Mouse (Mus musculus) adipose tissue, adult 10 weeks (tissue): ENCODE measurements around the gene Napb. TPM values are rescaled to one million over a fixed set of nuclear protein-coding genes. Genes with fewer than 3 reads are reported as not detected.

Experiments
- polyA plus RNA-seq: library from polyadenylated mRNA; stranded (reverse); fragments of 350-450 nt; fragmentation: Illumina TruSeq; extraction: RNeasy Lipid Tissue Mini Kit (QIAGEN cat#74804); gene quantifications from one replicate; pipeline ENCODE4 v1.2.3, GENCODE M21; 2014; ENCODE audit warnings: low read depth, low replicate concordance

Gene Napb
- 2.4 TPM for polyA plus RNA-seq

GRCm38 (mm10) chr2:148732327-148733000 is at the start of gene Napb:
Napb (minus strand) TSS chr2:148732467.

GRCm38 (mm10) chr2:148781709-148782108 is 49.4 kb upstream of the Napb start, which contains the start of gene 8030411F24Rik:
8030411F24Rik (plus strand) TSS chr2:148782009.

GRCm38 (mm10) chr2:148771397-148771796 is 39.1 kb upstream of the Napb start, which contains the start of gene Cst11:
Cst11 (minus strand) TSS chr2:148771497.

GRCm38 (mm10) chr2:148750058-148750457 is 17.8 kb upstream of the Napb start, which contains the start of gene Cstl1:
Cstl1 (plus strand) TSS chr2:148750358.

GRCm38 (mm10) chr2:148680775-148681291 is 51.4 kb downstream of the Napb start, which contains the start of gene Gzf1:
Gzf1 (plus strand) TSS chr2:148681023.

GRCm38 (mm10) chr2:148672199-148673096 is 59.8 kb downstream of the Napb start, which contains the start of gene Nxt1:
Nxt1 (plus strand) TSS chr2:148672601.

Other genes starting within 250 kb of the Napb start
- 17.5 TPM for gene Nxt1, start 59.9 kb downstream of the Napb start, polyA plus RNA-seq
- 27.8 TPM for gene Gzf1, start 51.4 kb downstream of the Napb start, polyA plus RNA-seq
- gene Cstl1, start 17.9 kb upstream of the Napb start, polyA plus RNA-seq: 3.9 TPM
- 3,449 TPM for gene Cst11, start 39.0 kb upstream of the Napb start, polyA plus RNA-seq
- gene 8030411F24Rik, start 49.5 kb upstream of the Napb start, polyA plus RNA-seq: 2.1 TPM
- gene Cst12, start 56.9 kb upstream of the Napb start, polyA plus RNA-seq: 1,050 TPM
- gene Cst8, start 66.3 kb upstream of the Napb start, polyA plus RNA-seq: 1,348 TPM
- gene Cst13, start 87.6 kb upstream of the Napb start, polyA plus RNA-seq: 1.9 TPM
- gene Cst9, start 102.7 kb upstream of the Napb start, polyA plus RNA-seq: 6.0 TPM
- gene 9230104L09Rik, start 132.6 kb upstream of the Napb start, polyA plus RNA-seq: 3,447 TPM
- gene Cst3, start 143.2 kb upstream of the Napb start, polyA plus RNA-seq: 1,162 TPM